Mouse (Mus musculus) embryo, embryonic 11 days (tissue): ENCODE measurements around the gene Hoxb1.

Source experiments
- DNase-seq: peaks from one replicate; pipeline ENCODE4 v3.0.0-alpha.2; 2015

Hoxb1 gene

DNA sequence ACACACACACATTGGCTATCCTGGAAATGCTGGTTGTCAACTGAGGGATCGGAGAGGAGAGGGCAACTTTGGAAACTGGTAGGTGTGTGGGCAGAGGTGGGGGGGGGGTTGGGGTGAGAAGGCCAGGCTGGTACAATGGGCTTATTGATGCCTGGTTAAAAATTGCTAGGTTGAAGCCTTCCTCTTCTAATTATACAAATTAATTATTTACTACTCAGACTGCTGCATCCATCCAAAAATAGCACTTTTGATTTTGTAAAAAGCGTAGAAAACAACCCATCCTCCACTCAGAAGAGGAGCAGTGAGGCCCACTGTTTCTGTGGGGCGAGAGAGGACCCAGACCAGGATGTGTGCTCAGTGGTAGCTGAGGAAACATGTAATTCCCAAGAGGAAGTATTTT lies 30.6 kb upstream of the Hoxb1 start:
- DNase-seq, result no peak

DNA sequence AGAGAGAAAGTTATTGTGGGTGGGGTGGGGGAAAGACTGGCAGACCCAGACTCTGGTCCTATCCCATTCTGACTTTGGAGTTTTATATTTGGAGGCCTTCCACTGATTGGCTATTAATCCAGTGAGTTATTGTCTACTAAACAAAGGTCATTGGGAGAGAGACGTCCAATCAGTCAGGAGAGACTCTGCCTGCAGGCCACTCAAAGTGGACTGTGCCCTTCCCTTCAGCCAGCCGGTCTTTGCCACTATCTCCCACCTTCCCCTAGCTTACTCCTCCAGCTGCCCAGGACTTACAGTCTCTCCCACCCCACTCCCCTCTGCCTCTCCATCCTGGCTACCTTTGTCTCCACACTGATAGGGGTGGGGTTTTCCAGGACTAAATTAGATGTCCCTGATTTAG lies 29.0 kb upstream of the Hoxb1 start:
- no peak for DNase-seq

DNA sequence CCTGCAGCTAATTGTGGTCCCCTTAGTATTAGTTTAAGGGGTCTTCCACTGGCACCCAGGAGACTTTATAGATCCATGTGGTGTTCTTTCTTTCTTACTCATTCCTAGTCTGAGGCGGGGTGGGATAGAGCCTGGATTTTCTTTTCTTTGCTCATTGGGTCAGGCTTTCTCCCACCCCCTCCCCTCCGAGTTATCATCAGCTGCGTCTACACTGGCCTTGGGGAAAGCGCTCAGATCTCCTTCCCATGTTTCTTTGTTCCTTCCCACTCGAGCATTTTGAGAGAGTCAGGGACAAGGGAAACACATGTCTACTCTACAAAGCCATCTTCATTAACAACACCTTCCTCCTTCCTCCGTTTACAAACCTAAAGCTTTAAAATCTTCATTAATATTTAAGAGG lies 28.5 kb upstream of the Hoxb1 start:
- no peak for DNase-seq

DNA sequence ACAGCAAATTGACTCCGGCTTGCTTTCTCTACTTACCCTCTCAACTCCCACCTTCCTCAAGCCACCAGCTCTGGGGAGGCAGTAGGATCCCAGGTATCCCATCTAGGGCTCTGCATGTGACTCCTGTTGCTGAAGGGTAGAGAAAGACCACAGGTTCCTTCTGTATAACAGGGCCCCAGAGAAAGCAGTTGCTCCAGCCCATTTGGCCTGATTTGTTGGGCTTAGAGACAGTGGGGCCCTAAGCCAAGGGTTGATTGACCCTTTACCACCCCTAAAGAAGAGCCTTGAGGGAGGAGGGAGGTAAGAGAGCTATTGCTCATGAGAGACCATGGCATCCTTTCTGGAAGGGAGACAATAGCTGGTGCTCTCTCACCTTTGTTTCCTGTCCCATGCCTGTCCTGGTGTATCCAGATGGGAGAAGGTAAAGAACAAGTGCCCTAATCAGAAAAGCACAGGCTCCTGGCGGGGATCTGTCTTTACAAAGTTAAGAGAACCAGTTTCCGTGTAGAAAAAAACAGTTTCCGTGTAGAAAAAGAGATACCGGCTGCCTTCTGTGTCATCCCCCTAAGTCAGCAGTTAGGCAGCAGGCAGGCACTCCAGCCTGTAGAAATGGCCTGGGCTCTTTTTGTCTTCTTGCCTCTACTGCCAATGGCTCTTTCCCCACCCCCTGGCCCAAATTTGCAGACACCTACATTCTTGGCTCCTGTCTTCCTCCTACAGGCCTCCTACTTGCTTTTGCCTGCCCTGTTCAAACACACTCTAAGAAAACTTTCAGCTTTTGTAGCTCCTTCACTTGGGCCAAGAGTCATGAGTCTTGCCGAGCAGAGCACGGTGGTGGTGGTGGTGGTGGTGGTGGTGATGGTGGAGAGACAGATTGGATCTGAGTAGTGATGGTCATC lies 26.3 kb upstream of the Hoxb1 start:
- no peak for DNase-seq

DNA sequence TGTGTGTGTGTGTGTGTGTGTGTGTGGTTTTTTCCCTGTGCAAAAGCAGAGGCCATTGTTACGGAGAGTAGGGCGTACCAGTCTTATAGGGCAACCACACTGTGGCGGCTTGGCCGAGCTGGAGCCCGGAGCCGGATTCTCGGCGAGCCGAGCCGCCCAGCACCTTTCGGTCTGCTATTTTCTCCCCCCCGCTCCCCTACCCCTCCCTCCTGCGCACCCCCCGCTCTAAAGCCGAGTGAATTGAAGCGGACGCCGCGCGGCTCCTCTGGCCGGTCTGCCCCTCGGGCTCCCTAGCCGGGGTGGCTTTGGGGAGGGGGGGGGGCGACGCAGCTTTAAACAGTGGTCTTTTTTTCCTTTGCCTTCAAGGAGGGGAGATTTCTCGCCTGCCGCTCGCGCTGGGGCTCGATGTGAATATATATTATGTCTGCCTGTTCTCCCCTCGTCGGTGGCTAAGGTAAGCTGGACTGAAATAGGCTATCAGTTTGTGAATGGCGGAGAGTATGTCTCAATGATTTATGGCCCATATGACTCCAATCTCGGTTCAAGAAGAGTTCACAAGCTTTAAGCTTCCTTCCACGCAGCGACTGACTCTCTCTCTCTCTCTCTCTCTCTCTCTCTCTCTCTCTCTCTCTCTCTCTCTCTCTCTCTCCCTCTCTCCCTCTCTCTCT lies 24.7 kb upstream of the Hoxb1 start:
- DNase-seq, result peak; percentile 86

DNA sequence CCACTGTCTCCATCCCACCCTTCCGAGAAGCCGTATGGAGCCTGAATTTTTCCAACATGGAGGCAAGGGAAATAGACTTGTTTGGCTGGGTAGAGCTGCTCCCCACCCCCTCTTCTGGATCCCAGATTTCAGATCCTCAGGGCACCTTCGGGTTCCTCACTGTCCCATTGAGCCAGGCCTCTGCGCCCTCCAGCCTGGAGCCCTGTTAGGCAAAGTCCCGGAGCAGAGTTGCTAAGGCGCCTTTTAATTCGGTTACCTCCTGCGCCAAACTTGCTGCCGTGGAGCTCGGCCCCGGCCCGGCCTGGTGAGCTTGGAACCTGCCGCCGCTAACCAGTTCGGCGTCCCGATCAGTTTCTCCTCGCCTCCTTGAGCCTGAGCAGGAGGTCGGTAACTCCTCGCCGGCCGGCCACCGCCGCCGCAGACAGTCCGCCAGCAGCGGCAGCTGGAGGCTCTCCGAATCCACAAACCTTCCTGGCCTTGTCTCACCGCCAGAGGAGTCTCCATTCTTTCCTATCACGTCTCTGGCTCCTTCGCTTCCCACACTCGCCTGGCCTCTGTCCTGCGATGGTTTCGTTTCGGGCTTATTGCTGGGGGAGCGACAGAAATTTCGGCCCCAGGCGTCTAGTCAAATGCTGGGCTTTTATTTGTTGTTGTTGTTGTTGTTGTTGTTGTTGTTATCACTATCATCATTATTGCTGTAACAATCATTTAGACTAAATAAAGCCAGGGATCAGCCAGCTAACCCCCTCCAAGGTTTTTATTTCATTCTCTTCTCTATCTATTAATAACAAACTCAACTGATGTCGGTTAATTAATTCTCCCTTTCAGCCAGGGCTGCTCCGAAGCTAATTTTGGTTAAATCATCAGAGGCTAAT lies 23.6 kb upstream of the Hoxb1 start:
- DNase-seq, result peak; percentile 70

DNA sequence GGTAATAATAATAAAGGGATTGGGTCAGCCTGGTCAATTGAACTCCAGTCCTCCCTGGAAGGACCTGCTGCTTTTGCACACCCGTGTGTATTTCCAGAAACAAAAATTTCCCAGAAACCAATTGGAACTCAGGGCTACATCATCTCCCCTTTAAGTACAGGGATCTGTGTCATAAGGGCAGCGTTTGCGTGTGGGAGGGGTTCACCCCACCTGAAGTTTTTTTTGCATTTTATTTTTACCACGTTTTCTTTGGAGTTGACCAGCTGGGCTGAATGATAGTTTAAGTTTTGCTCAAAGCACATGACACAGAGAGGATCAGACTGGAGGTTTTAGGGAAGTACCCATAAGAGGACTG lies 23.0 kb upstream of the Hoxb1 start:
- DNase-seq, result peak; percentile 43

DNA sequence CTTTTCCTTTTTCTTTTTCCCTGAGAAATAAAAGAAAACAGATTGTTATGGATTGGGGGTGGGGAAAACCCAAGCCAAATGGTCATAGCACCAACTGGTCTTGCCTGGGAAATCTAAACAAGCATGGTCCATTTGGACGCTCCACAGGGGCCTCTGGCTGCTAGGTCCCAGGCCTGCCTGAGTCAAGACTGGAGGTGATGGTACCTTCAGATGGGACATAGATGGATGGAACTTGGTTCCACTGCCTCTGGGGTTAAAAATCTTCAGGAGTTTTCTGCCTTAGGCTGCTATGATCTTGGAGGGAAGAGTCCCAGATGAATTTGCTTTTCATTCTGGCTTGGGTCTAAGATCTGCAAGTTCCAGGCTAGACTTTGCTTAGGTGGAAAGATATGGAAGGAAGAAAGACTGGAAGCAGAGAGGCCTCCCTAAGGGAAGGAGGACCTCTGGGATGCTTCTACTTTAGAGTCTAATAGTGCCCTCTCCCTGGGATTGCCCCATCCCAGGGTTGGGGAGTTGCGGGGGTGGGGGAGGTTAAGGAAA lies 22.3 kb upstream of the Hoxb1 start:
- DNase-seq, result peak; percentile 53

DNA sequence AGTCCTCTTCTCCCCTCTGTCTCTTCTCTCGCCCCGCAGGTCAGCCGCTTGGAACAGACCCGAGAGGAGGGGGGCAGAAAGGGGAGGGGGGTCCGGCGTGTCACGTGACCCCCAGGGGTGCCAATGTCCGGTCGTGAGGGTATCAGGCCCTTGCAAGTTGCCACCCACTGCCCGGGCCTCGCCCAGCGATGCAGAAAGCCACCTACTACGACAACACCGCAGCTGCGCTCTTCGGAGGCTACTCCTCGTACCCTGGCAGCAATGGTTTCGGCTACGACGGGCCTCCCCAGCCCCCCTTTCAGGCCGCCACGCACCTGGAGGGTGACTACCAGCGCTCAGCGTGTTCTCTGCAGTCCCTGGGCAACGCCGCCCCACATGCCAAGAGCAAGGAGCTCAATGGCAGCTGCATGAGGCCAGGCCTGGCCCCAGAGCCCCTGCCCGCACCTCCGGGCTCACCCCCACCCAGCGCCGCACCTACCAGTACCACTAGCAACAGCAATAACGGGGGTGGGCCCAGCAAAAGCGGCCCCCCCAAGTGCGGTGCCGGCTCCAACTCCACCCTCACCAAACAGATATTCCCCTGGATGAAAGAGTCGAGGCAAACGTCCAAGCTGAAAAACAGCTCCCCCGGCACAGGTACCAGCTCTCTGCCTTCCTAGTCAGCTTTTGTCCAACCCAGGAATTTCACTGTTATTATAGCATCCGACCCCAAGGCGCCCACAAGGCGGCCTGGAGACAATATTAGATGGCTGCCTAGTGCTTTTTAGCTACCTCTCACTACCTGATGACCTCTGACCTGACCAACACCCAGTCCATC lies 21.3 kb upstream of the Hoxb1 start:
- DNase-seq, result peak; percentile 73

DNA sequence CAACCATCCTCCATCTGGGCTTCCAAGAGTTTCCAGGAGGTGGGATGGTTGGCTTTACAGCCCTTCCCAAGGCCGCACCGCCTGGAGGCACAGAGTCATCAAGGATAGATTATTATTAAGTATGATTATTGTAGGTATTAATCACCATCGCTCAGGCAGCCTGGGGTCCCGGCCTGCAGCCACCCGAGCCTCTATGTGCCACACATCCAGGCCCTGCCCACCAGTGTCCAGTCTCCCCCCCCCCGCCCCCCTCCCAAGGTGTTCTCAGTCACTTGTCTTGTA lies 20.7 kb upstream of the Hoxb1 start:
- DNase-seq, result peak; percentile 50

DNA sequence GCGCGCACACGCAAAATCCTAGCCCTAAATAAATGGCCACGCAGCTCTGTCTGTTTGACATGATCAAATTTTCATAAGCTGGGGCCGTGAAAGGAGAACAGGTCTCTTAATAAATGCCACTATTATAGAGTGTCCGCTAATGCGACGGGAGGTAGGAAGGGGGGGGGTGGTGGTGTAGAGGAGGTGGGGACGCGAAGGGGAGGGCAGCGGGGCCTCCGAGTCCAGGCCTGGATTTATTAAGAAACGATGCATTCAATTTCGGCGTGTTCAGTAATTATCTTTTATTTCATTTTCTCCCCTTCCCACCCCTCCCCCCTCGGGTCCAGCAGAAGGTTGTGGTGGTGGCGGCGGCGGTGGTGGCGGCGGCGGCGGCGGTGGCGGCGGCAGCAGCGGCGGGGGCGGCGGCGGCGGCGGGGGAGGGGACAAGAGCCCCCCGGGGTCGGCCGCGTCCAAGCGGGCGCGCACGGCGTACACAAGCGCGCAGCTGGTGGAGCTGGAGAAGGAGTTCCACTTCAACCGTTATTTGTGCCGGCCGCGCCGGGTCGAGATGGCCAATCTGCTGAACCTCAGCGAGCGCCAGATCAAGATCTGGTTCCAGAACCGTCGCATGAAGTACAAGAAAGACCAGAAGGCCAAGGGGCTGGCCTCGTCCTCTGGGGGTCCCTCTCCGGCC lies 20.2 kb upstream of the Hoxb1 start:
- peak; percentile 76 for DNase-seq

DNA sequence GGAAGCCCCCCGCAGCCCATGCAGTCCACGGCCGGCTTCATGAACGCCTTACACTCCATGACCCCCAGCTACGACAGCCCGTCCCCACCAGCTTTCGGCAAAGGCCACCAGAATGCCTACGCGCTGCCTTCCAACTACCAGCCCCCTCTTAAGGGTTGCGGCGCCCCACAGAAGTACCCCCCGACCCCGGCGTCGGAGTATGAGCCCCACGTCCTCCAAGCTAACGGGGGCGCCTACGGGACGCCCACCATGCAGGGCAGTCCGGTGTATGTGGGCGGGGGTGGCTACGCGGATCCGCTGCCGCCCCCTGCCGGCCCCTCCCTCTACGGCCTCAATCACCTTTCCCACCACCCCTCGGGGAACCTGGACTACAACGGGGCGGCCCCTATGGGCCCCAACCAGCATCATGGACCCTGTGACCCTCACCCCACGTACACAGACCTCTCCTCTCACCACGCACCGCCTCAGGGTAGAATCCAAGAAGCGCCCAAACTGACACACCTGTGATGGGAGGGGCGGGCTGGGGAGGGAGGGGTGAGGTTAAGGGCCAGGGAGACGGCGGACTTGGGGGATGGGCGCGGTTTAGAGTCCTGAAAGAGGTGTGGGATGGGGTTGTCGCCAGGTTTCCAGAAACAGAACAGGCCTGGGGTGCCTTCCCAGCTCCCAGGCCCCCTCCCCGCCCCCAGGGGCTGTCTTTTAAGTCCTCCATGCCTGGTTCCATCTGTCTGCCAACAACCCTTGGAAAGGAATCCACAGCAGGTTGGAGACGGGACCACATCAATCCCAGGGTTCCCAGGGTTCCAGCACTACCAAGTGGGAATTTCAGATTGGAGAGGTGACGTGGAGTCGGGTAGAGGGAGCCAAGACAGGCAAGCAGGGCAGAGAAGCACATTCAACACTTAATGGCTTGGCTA lies 19.4 kb upstream of the Hoxb1 start:
- DNase-seq, result peak; percentile 49

DNA sequence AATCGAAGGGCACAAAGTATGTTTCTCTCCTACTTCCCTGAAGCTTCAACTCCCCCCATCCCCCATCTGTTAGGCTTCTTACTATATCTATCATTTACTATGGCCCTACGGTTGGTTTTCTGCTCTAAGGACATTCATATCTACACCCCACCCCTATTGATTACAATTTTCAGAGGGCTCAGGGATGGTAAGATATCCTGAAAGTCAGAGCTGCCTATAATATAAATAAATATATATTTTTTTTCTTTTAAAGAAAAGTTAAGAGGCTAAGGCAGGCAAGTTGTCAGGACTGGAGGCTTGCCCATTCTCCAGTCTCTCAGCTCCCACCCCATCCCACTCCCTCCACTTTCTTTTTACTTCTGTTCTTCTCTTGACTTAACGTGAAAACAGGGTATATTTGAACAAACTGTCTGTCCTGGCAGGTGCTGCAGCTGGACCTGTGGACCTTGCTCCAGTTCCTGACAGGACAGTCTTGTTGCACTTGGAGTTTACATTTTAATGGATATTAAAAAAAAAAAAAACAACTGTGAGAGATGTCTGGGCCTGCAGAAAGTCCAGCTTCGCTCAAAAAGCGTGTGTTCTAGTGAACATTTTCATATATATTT lies 18.5 kb upstream of the Hoxb1 start:
- no peak for DNase-seq

DNA sequence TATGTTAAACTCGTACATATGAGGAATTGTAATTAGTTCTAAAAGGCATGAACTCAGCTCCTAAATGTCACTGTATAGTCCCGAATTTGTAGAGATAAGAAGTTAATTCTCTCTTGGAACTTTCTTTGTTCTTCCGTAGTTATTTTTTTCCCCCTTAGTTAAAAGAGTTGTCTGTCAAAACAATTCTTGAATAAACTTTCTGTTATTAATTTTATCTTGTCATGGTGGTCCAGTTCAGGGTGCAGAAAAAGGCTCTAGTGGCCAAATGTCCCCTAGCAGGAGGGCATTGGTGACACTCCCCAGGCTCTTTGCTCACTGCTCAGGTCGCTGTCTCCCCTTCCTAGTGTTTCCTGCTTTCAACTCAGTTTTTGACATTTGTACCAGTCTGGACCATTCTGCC lies 17.8 kb upstream of the Hoxb1 start:
- no peak for DNase-seq

DNA sequence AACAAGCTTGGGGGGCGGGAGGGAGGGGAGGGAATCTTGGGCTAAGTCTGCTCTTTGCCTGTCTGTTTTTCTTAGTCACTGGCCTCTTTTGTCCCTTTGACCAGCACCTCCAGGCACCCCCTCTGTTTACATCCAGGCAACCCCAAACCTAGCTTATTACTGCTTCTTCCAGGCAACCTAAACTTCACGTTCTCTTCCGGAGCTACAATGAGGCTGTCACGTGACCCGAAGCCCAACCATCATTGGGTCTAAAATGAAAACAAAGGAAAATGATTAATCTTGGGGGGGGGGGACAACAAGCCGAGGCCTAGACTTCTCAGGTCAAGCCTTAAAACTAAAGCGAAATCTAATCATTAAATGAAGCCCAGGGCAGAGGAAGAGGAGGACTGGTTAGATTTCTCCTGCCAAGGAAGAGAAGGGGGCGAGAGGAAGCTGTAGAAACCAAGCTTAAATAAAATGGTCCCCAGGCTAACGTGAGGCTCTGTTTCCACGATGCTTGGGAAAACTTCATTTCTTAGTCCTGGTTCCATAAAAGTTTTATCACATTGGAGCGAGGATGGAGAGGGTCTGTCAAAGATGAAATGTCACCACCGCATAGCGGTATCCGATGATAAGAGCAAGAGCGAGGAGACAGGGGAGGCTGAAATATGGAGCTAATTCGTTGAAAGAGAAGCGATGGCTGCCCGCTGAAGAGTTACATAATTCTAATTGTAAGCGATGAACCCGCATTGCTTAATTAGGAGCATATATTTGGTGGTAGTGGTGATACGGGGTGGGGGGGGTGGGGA lies 17.2 kb upstream of the Hoxb1 start:
- peak; percentile 82 for DNase-seq

DNA sequence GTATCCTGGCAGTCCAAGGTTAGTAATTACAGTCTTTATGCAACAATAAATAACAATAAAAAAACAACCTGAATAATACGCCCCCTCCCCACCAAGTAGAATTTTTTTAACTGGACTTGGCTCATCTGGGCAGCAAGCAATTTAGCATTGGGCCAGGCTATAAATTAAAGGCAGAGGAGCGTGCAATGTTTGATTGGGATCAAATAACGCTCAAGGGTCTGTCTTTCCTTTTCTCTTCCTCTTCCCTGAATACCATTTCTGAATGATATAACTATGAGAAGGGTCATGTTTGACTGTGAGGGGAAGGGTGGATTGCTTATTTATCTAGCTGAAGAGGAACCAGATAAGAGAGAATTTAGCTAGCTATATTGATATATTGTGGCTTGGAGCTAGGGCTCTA lies 16.6 kb upstream of the Hoxb1 start:
- DNase-seq, result no peak

DNA sequence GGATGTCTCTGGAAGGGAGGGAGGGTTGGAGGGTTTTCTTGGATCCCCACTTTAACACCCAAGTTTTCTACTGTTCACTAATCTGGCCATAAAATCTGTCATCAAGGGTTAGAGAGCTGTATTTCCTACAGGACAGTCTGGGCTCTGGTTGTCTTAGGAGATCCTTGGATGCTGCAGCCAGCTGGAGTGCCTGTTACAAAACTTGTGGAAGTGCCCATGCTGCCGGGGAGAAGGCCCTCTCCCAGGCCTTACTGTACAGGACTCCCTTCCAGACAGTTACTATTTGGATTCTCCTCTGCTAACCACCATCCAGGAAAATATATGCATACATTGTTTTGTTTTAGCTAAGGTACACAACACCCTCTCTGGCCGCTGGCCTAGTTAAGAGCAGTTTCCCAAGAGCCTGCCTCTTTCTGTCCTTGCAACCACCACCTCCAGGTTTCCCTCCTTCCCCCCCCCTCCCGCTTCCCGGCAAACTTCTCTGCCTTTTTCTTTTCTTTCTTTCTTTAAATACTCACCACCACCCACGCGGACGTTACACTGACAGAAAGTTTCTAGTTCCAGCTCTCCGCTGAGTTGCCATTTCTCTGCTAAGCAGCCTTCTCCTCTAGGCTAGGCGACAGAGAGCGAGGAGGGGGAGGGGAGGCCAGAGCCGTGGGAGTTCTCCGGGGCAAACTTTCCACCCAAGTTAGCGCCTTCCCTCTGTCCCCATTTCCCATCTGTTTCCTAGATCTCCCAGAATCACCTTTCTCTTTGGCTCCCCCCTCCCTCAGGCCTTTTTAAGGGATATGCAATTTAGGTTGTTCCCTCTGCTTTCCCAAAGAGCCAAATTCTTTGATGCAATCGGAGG lies 15.8 kb upstream of the Hoxb1 start:
- DNase-seq, result peak; percentile 81

DNA sequence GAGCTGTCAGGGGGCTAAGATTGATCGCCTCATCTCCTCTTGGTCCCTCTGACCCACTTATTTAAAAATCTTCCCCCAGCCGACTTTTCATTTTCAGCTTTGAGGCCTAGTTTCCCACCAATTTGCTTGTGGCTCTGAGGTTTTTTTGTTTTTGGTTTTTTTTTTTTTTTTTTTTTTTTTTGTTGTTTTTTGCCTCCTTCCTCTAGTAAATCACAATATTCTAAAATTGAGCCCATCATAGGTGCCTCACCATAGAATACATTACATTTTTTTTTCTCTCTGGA lies 15.3 kb upstream of the Hoxb1 start, which contains the start of gene Hoxb2:
Gene Hoxb2 (plus strand): TSS at position 185 of the 284 bp plus-strand sequence.
- no peak for DNase-seq

DNA sequence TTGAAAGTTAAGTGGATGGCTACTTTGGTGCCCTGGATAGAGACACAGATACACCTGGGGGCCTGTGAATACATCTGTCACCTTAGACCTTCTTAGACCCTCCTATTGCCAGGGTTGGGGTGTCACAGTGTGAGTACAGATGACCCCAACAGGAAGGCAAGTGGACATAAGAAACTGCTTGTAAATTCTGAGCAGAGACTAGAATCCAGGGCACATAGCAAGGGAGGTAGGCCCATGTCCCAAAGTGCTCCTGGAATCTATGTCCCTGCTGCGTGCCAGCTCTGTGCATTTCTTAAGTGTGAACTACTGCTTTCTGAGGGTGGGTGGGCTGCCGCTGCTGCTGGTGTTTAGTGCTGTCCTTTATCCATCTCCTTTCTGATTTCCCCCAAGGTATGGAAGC lies 14.8 kb upstream of the Hoxb1 start:
- DNase-seq, result no peak
